Mouse (Mus musculus): Measurements from ENCODE around the gene Rps6kl1.

Rps6kl1 gene

GRCm38 (mm10) chr12:85141096-85141495 lies 10.0 kb downstream of the Rps6kl1 start:
- no peak for DNase-seq (ENCODE audit: low spot score in 2 of 2)

GRCm38 (mm10) chr12:85140036-85140701 lies 10.9 kb downstream of the Rps6kl1 start:
- peak; percentile 35 to 44 for DNase-seq (ENCODE audit: low spot score in 2 of 2)

GRCm38 (mm10) chr12:85136627-85137026 lies 14.4 kb downstream of the Rps6kl1 start:
- DNase-seq (ENCODE audit: low spot score in 2 of 2), result no peak

- no peak for DNase-seq (ENCODE audit: low spot score in 2 of 2)
Measured at GRCm38 (mm10) chr12:85135513-85136470, 15.3 kb downstream of the Rps6kl1 start.

GRCm38 (mm10) chr12:85134043-85134794 lies 16.8 kb downstream of the Rps6kl1 start:
- DNase-seq (ENCODE audit: low spot score in 2 of 2), result no peak

- DNase-seq (ENCODE audit: low spot score in 2 of 2), result no peak
Measured at GRCm38 (mm10) chr12:85131361-85131760, 19.7 kb downstream of the Rps6kl1 start.

GRCm38 (mm10) chr12:85129426-85129978 lies 21.6 kb downstream of the Rps6kl1 start:
- no peak for DNase-seq (ENCODE audit: low spot score in 2 of 2)

GRCm38 (mm10) chr12:85126986-85127603 lies 24.0 kb downstream of the Rps6kl1 start:
- DNase-seq (ENCODE audit: low spot score in 2 of 2), result no peak

GRCm38 (mm10) chr12:85124751-85125150 lies 26.3 kb downstream of the Rps6kl1 start:
- no peak for DNase-seq (ENCODE audit: low spot score in 2 of 2)

- no peak for DNase-seq (ENCODE audit: low spot score in 2 of 2)
Measured at GRCm38 (mm10) chr12:85123645-85124044, 27.4 kb downstream of the Rps6kl1 start.

- peak; percentile 55 to 64 for DNase-seq (ENCODE audit: low spot score in 2 of 2)
Measured at GRCm38 (mm10) chr12:85123108-85123530, 27.9 kb downstream of the Rps6kl1 start.

GRCm38 (mm10) chr12:85121806-85122459 lies 29.1 kb downstream of the Rps6kl1 start:
- peak; percentile 64 to 66 for DNase-seq (ENCODE audit: low spot score in 2 of 2)

- DNase-seq (ENCODE audit: low spot score in 2 of 2), result no peak
Measured at GRCm38 (mm10) chr12:85115678-85116077, 35.4 kb downstream of the Rps6kl1 start.

GRCm38 (mm10) chr12:85113917-85114316 lies 37.1 kb downstream of the Rps6kl1 start:
- no peak for DNase-seq (ENCODE audit: low spot score in 2 of 2)

GRCm38 (mm10) chr12:85113337-85113736 lies 37.7 kb downstream of the Rps6kl1 start:
- no peak for DNase-seq (ENCODE audit: low spot score in 2 of 2)

GRCm38 (mm10) chr12:85112550-85113251 lies 38.4 kb downstream of the Rps6kl1 start:
- no peak for DNase-seq (ENCODE audit: low spot score in 2 of 2)

- peak; percentile 74 to 80 for DNase-seq (ENCODE audit: low spot score in 2 of 2)
Measured at GRCm38 (mm10) chr12:85110698-85111592, 40.1 kb downstream of the Rps6kl1 start, which contains the start of the genes Prox2 and Dlst. TSS of gene Prox2 (minus strand) at chr12:85110759. TSS of gene Dlst (plus strand) at chr12:85110833.

- DNase-seq (ENCODE audit: low spot score in 2 of 2), result no peak
Measured at GRCm38 (mm10) chr12:85110011-85110697, 40.9 kb downstream of the Rps6kl1 start.
